In genomic region chr8:125603312-125603840, GRCm38 (mm10) we compare ENCODE assay signal across 23 mouse cellular contexts.
"Had no signal": no experiment of that assay in that cellular context is flagged by ENCODE, and none has a peak within 500 bp of the region (broad histone marks: within the 10 kb centered on the region; RNA-seq: fewer than 3 reads in every experiment).

No protein-coding gene starts in this region.

- H3K4me1 ChIP-seq: megakaryocyte, embryonic 14.5 days; midbrain, embryonic 15.5 days; neural tube, embryonic 12.5 days; neural tube, embryonic 15.5 days had no signal

- H3K27me3 ChIP-seq: intestine, embryonic 15.5 days; lung, embryonic 15.5 days; megakaryocyte, embryonic 14.5 days; midbrain, embryonic 15.5 days; neural tube, embryonic 12.5 days; neural tube, embryonic 15.5 days had no signal

- H3K36me3 ChIP-seq: intestine, embryonic 15.5 days; limb, embryonic 10.5 days; limb, embryonic 13.5 days; lung, embryonic 15.5 days; midbrain, embryonic 15.5 days; neural tube, embryonic 12.5 days; neural tube, embryonic 15.5 days had no signal

- DNase-seq: kidney, adult 18-20 months; kidney, adult 9 months; kidney, postnatal 14 days; kidney, postnatal 4 days; layer of hippocampus, adult 9-11 months; lung, adult 18-20 months; lung, postnatal 10 days; lung, postnatal 36 days; retina, postnatal 1 day; right cerebral cortex, postnatal 25 days; spleen, adult 18-20 months; thymus, adult 18-20 months; thymus, postnatal 36 days had no signal

- ATAC-seq: intestine, embryonic 15.5 days; midbrain, embryonic 15.5 days had no signal

- H3K4me2 ChIP-seq: intestine, embryonic 15.5 days; limb, embryonic 13.5 days; lung, embryonic 15.5 days; midbrain, embryonic 11.5 days; midbrain, embryonic 15.5 days; neural tube, embryonic 12.5 days; neural tube, embryonic 15.5 days had no signal

- H3K9ac ChIP-seq: intestine, embryonic 15.5 days; limb, embryonic 13.5 days; lung, embryonic 15.5 days; midbrain, embryonic 15.5 days; neural tube, embryonic 12.5 days; neural tube, embryonic 15.5 days had no signal

- H3K27ac ChIP-seq: intestine, embryonic 15.5 days; limb, embryonic 13.5 days; lung, embryonic 15.5 days; midbrain, embryonic 15.5 days; neural tube, embryonic 12.5 days; neural tube, embryonic 15.5 days; stomach, postnatal 0 days had no signal

- H3K9me3 ChIP-seq: intestine, embryonic 15.5 days; limb, embryonic 10.5 days; limb, embryonic 13.5 days; lung, embryonic 15.5 days; midbrain, embryonic 15.5 days; neural tube, embryonic 12.5 days; neural tube, embryonic 15.5 days had no signal

- H3K4me3 ChIP-seq: intestine, embryonic 15.5 days; limb, embryonic 10.5 days; limb, embryonic 13.5 days; lung, embryonic 15.5 days; megakaryocyte, embryonic 14.5 days; midbrain, embryonic 15.5 days; neural tube, embryonic 12.5 days; neural tube, embryonic 15.5 days had no signal
